Mouse (Mus musculus) E14TG2a.4 (cell line): ENCODE data around the gene Fyco1.
A peak's percentile ranks its signal among the peaks of the same experiment; 100 is the strongest.
"Not testable (repeated sequence)": the region's sequence is repeated elsewhere in the genome, so short reads cannot be mapped to it uniquely, and the experiment has no call there.

Experiments
- H3K27me3 ChIP-seq: 2 replicates; pipeline ENCODE4 v1.6.1; 2014; ENCODE audit warnings: low read length, control low read depth; ENCODE audit not compliant: insufficient read depth
- H3K36me3 ChIP-seq: 2 replicates; pipeline ENCODE4 v1.6.1; 2014; ENCODE audit warnings: low read length, control low read depth; ENCODE audit not compliant: insufficient read depth
- H3K4me1 ChIP-seq: replicated peaks from 2 replicates; pipeline ENCODE4 v1.6.1; 2014; ENCODE audit warnings: low read depth, low read length, control low read depth
- H3K4me3 ChIP-seq: replicated peaks from 2 replicates; pipeline ENCODE4 v1.5.1; 2014; ENCODE audit warnings: mild to moderate bottlenecking, low read length
- H3K9me3 ChIP-seq: 2 replicates; pipeline ENCODE4 v1.6.1; 2014; ENCODE audit warnings: low read length, control low read depth
- CTCF ChIP-seq: conservative IDR thresholded peaks from 2 replicates; pipeline ENCODE4 v1.5.1; 2014; ENCODE audit warnings: low read length
- NANOG ChIP-seq: IDR thresholded peaks from 2 replicates; pipeline ENCODE4 v1.6.1; 2014; ENCODE audit warnings: borderline replicate concordance, low read length, mixed read lengths
- POU5F1 ChIP-seq: IDR thresholded peaks from 2 replicates; pipeline ENCODE4 v1.6.1; 2014; ENCODE audit warnings: low read length, borderline replicate concordance

Gene Fyco1

GRCm38 (mm10) chr9:123808583-123808982 lies 43.1 kb downstream of the Fyco1 start:
- Histone ChIP-seq H3K36me3 (peaks cover 22% of the 10 kb centered on the region), H3K9me3 (no peaks in the 10 kb centered on the region), H3K4me1 (no peaks in the 10 kb centered on the region), H3K4me3 (no peak overlapping the region), H3K27me3 (no peaks in the 10 kb centered on the region)
- TF ChIP-seq CTCF, result no peak
- no peak for TF ChIP-seq POU5F1
- no peak for TF ChIP-seq NANOG

- Histone ChIP-seq H3K4me3 (no peak within 1 kb of the TSS), H3K36me3 (peaks cover 21% of the 10 kb centered on the region), H3K27me3 (no peaks in the 10 kb centered on the region), H3K4me1 (no peaks in the 10 kb centered on the region), H3K9me3 (no peaks in the 10 kb centered on the region)
- no peak for TF ChIP-seq CTCF
These were observed 45.4 kb downstream of the Fyco1 start, which contains the start of gene Cxcr6 for GRCm38 (mm10) chr9:123806267-123806666. Gene Cxcr6, plus strand, starts transcription at chr9:123806475.

- H3K36me3 ChIP-seq, result peaks cover 19% of the 10 kb centered on the region
- H3K4me1 ChIP-seq, result no peaks in the 10 kb centered on the region
- H3K4me3 ChIP-seq, result no peak overlapping the region
- H3K9me3 ChIP-seq, result no peaks in the 10 kb centered on the region
- H3K27me3 ChIP-seq, result no peaks in the 10 kb centered on the region
- TF ChIP-seq NANOG (no peak), POU5F1 (no peak), CTCF (no peak)
These were observed 46.5 kb downstream of the Fyco1 start for GRCm38 (mm10) chr9:123805241-123805640.

- TF ChIP-seq NANOG, result no peak
- no peaks in the 10 kb centered on the region for H3K9me3 ChIP-seq
- no peak overlapping the region for H3K4me3 ChIP-seq
- H3K4me1 ChIP-seq, result no peaks in the 10 kb centered on the region
- H3K27me3 ChIP-seq, result no peaks in the 10 kb centered on the region
- H3K36me3 ChIP-seq, result peaks cover 13% of the 10 kb centered on the region; the same call in 1 of the 2 replicates
These were observed 48.8 kb downstream of the Fyco1 start for GRCm38 (mm10) chr9:123802896-123803295.

- TF ChIP-seq NANOG (no peak), POU5F1 (no peak), CTCF (no peak)
These were observed 49.3 kb downstream of the Fyco1 start for GRCm38 (mm10) chr9:123802421-123802820.

GRCm38 (mm10) chr9:123801527-123801926 lies 50.2 kb downstream of the Fyco1 start:
- no peak overlapping the region for H3K4me3 ChIP-seq
- no peaks in the 10 kb centered on the region for H3K4me1 ChIP-seq
- no peaks in the 10 kb centered on the region for H3K27me3 ChIP-seq
- TF ChIP-seq CTCF (no peak), NANOG (no peak), POU5F1 (no peak)
- no peaks in the 10 kb centered on the region for H3K9me3 ChIP-seq
- peaks cover 13% of the 10 kb centered on the region; the same call in 1 of the 2 replicates for H3K36me3 ChIP-seq

More at GRCm38 (mm10) chr9:123802421-123802820, 49.3 kb downstream of the Fyco1 start:
- no peaks in the 10 kb centered on the region for H3K27me3 ChIP-seq
- H3K4me3 ChIP-seq, result no peak overlapping the region
- peaks cover 13% of the 10 kb centered on the region; the same call in 1 of the 2 replicates for H3K36me3 ChIP-seq
- no peaks in the 10 kb centered on the region for H3K4me1 ChIP-seq
- no peaks in the 10 kb centered on the region for H3K9me3 ChIP-seq

GRCm38 (mm10) chr9:123796174-123796573 lies 55.5 kb downstream of the Fyco1 start:
- no peaks in the 10 kb centered on the region for H3K27me3 ChIP-seq
- H3K4me1 ChIP-seq, result no peaks in the 10 kb centered on the region
- TF ChIP-seq NANOG (no peak), CTCF (peak; percentile 23), POU5F1 (no peak)
- H3K36me3 ChIP-seq, result peaks cover 41% of the 10 kb centered on the region
- no peaks in the 10 kb centered on the region for H3K9me3 ChIP-seq
- H3K4me3 ChIP-seq, result no peak overlapping the region

GRCm38 (mm10) chr9:123788855-123789529 lies 62.7 kb downstream of the Fyco1 start:
- Histone ChIP-seq H3K4me3 (no peak overlapping the region), H3K36me3 (peaks cover 36% of the 10 kb centered on the region), H3K4me1 (no peaks in the 10 kb centered on the region), H3K27me3 (no peaks in the 10 kb centered on the region), H3K9me3 (peaks cover 16% of the 10 kb centered on the region)
- TF ChIP-seq NANOG (no peak), POU5F1 (no peak), CTCF (no peak)

GRCm38 (mm10) chr9:123773299-123773698 lies 78.4 kb downstream of the Fyco1 start:
- not testable (repeated sequence) for H3K27me3 ChIP-seq, H3K9me3 ChIP-seq, H3K36me3 ChIP-seq, H3K4me1 ChIP-seq, H3K4me3 ChIP-seq
- TF ChIP-seq CTCF, result peak; percentile 24
